Mouse (Mus musculus) limb, embryonic 11.5 days (tissue): ENCODE results near the gene Ugt2b34. TPM values are rescaled to one million over a fixed set of nuclear protein-coding genes. Genes with fewer than 3 reads are reported as not detected.

Source experiments
- ATAC-seq: fragments of 200-750 bp; cut with Nextera tagmentation; 2 replicates; pipeline ENCODE4 v1.8.0; 2017; ENCODE audit warnings: low read depth; ENCODE audit not compliant: insufficient number of reproducible peaks, low FRiP score, low TSS enrichment
- DNase-seq: peaks from one replicate; pipeline ENCODE4 v3.0.0-alpha.2; 2015; ENCODE audit warnings: low spot score
- H3K27ac ChIP-seq: fragments of 300-500 bp; sonication (generic); replicated peaks from 2 replicates; pipeline ENCODE4 v1.5.1; 2014; ENCODE audit warnings: low read depth, mild to moderate bottlenecking, low read length
- H3K27me3 ChIP-seq: fragments of 300-500 bp; sonication (generic); 2 replicates; pipeline ENCODE4 v1.6.1; 2014; ENCODE audit warnings: mild to moderate bottlenecking, low read length, mixed read lengths; ENCODE audit not compliant: control insufficient read depth, insufficient read depth
- H3K36me3 ChIP-seq: fragments of 300-500 bp; sonication (generic); 2 replicates; pipeline ENCODE4 v1.6.1; 2014; ENCODE audit warnings: mild to moderate bottlenecking, low read length, moderate library complexity, mixed read lengths; ENCODE audit not compliant: control insufficient read depth, insufficient read depth
- H3K4me1 ChIP-seq: fragments of 300-500 bp; sonication (generic); 2 replicates; pipeline ENCODE4 v1.6.1; 2014; ENCODE audit warnings: low read length, mixed read lengths; ENCODE audit not compliant: control insufficient read depth, insufficient read depth
- H3K4me2 ChIP-seq: fragments of 300-500 bp; sonication (generic); 2 replicates; pipeline ENCODE4 v1.6.1; 2014; ENCODE audit warnings: low read depth, mild to moderate bottlenecking, moderate library complexity; ENCODE audit not compliant: severe bottlenecking
- H3K4me3 ChIP-seq: fragments of 300-500 bp; sonication (generic); 2 replicates; pipeline ENCODE4 v1.5.1; 2014; ENCODE audit warnings: low read depth, low read length
- H3K9ac ChIP-seq: fragments of 300-500 bp; sonication (generic); 2 replicates; pipeline ENCODE4 v1.6.1; 2014; ENCODE audit warnings: mild to moderate bottlenecking, low read length
- H3K9me3 ChIP-seq: fragments of 300-500 bp; sonication (generic); 2 replicates; pipeline ENCODE4 v1.6.1; 2016; ENCODE audit warnings: low read length; ENCODE audit not compliant: control insufficient read depth
- WGBS: fragments of 180-500 bp; shearing (Covaris S2); extraction: QIAGEN DNeasy Blood & Tissue Kit; methylation state at CpG from one replicate; pipeline ENCODE4 v1.1.7; 2014; 5-methylcytosine and 5-hydroxymethylcytosine counted together
- polyA plus RNA-seq: library from polyadenylated mRNA; unstranded; fragments of >200 nt; fragmentation: Nextera tagmentation; extraction: Ambion mirVana; gene quantifications from 2 replicates; pipeline ENCODE4 v1.2.1, GENCODE M21; 2014

The Ugt2b34 gene
- polyA plus RNA-seq, 1 experiment from 2014 or later = not detected

- Histone ChIP-seq H3K4me3 (no peak overlapping the region), H3K9me3 (no peaks in the 10 kb centered on the region; the same call in 1 of the 2 replicates), H3K4me2 (no peak overlapping the region), H3K27me3 (no peaks in the 10 kb centered on the region), H3K9ac (no peak overlapping the region), H3K36me3 (peaks cover 2% of the 10 kb centered on the region; the same call in 1 of the 2 replicates), H3K4me1 (no peaks in the 10 kb centered on the region), H3K27ac (no peak overlapping the region)
- ATAC-seq (no peak), DNase-seq (no peak)
- WGBS = 89% methylated on average over 2 of the region's 2 CpGs
Observed at GRCm38 (mm10) chr5:86840207-86840606, 66.5 kb downstream of the Ugt2b34 start.

Other genes starting within 250 kb of the Ugt2b34 start
- gene Tmprss11b, start 230.6 kb downstream of the Ugt2b34 start, polyA plus RNA-seq = not detected in 2 replicates
- gene Tmprss11e, start 161.1 kb downstream of the Ugt2b34 start, polyA plus RNA-seq = not detected in 2 replicates
- gene Ythdc1, start 102.7 kb downstream of the Ugt2b34 start, polyA plus RNA-seq = 58.1 and 62.3 TPM in 2 replicates
- gene Ugt2b1, start 19.6 kb upstream of the Ugt2b34 start, polyA plus RNA-seq = not detected in 2 replicates
- gene Ugt2b35, start 93.9 kb upstream of the Ugt2b34 start, polyA plus RNA-seq = not detected in 2 replicates
- gene Ugt2b36, start 185.6 kb upstream of the Ugt2b34 start, polyA plus RNA-seq = not detected in 2 replicates
- not detected in 2 replicates for gene Ugt2b5, start 233.4 kb upstream of the Ugt2b34 start, polyA plus RNA-seq